Mouse (Mus musculus): ENCODE results near the gene Trpd52l3. TPM values are rescaled to one million over a fixed set of nuclear protein-coding genes. Genes with fewer than 3 reads are reported as not detected.

The Trpd52l3 gene
- not detected for polyA plus RNA-seq (2017; shearing (Covaris generic))

DNA sequence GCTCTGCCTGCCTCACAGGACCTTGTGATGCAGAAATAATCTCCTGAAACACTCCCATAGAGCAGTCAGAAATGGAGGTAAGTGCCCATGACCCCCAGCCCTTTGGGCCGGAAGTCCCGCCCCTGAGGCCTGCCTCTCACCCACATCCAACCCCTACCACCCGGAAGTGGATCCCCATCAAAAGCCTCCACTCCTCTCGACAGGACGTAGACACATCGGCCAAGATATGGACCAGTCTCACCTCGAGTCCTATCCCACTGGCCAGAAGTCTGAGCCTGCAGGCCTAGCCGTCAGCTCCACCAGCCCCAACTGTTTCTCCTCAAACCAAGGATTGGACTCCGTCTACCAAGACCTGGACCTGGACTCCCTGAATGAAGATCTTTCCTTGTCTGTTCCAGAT lies at the start of gene Trpd52l3:
Gene Trpd52l3, plus strand, starts transcription at position 170 of the 400 bp plus-strand sequence.

DNA sequence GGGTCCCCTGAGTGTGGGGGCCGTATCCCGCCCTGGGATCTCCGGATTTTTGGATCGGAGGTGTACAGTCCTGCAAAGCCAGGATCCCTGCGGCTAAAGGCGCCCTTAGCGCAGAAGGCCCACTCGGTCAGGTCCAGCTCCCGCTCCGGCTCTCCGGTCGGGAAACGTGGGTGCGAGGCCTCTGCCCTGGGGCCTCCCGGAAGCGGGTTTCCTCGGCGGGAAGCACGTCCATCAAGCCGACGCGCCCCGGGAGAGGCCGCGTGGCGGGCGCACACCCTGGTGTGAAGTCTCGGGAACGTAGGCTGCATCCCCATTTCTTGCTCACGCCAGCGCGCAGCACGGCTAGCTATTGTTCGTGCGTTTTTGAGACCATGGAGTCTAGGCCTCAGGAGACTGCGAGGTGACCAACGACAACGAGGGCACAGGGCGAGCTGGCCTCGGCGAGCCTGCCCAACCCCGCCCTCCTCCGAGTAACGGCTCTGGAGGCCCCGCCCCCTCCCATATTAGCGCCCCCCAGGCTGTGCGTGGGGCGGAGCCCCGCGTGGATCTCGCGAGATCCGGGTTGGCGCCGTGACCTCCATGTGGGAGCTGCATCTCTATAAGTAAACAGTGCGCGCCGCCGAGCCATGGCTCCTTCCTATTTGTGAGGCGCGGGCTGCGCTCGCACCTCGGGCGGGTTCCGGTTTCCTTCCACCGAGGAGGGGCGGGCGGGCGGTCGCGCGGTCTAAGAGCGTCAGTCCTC lies 26.5 kb downstream of the Trpd52l3 start, which contains the start of gene Uhrf2:
Gene Uhrf2, plus strand, starts transcription at position 620 of the 742 bp plus-strand sequence.

Other genes with a start within 250 kb of the Trpd52l3 start
- 5.6 TPM for gene 9930021J03Rik, start 197.8 kb upstream of the Trpd52l3 start, polyA plus RNA-seq (2017; shearing (Covaris generic))
- 16.1 TPM for gene Ranbp6, start 190.8 kb upstream of the Trpd52l3 start, polyA plus RNA-seq (2017; shearing (Covaris generic))
- gene Il33, start 78.7 kb upstream of the Trpd52l3 start, polyA plus RNA-seq (2017; shearing (Covaris generic)) = not detected
- gene Uhrf2, start 26.7 kb downstream of the Trpd52l3 start, polyA plus RNA-seq (2017; shearing (Covaris generic)) = 36.1 TPM
- gene Gldc, start 171.6 kb downstream of the Trpd52l3 start, polyA plus RNA-seq (2017; shearing (Covaris generic)) = 0.35 TPM
- gene Mbl2, start 229.2 kb downstream of the Trpd52l3 start, polyA plus RNA-seq (2017; shearing (Covaris generic)) = not detected